10 mouse cellular contexts compared by ENCODE assay signal in the genomic region with DNA sequence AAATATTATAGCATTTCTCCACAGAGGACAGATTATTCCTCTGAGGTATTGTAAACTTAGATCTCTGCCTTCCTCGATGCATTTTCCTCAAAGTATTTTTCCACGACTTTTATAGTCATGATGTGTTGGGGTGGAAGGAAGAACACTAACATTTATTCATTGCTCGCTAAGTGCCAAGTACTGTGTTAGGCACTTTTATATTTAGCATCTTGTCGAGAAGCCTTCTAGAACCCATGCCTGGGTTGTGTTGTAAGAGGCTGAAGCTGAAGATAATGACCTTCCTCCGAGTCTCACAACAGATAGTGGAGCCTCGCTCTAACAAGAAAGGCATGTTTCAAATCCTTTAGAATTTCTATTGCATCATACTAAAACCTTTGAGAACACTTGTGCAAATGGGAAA.
"Had no signal": no experiment of that assay in that cellular context is flagged by ENCODE, and none has a peak within 500 bp of the region (broad histone marks: within the 10 kb centered on the region; RNA-seq: fewer than 3 reads in every experiment).

No protein-coding gene starts in this region.

- H3K4me1 ChIP-seq: limb, embryonic 13.5 days; midbrain, embryonic 13.5 days; neural tube, embryonic 12.5 days had no signal

- H3K27me3 ChIP-seq: limb, embryonic 13.5 days; midbrain, embryonic 13.5 days; neural tube, embryonic 12.5 days had no signal

- DNase-seq: kidney, postnatal 10 days; left cerebral cortex, postnatal 4 days; lung, adult 18-20 months; lung, postnatal 10 days; thymus, adult 2 months; thymus, postnatal 25 days had no signal

- H3K27ac ChIP-seq: limb, embryonic 13.5 days; liver, embryonic 14.5 days; midbrain, embryonic 13.5 days; neural tube, embryonic 12.5 days had no signal

- H3K9me3 ChIP-seq: limb, embryonic 13.5 days; midbrain, embryonic 13.5 days; neural tube, embryonic 12.5 days had no signal

- ATAC-seq: midbrain, embryonic 13.5 days had no signal

- H3K4me2 ChIP-seq: limb, embryonic 13.5 days; midbrain, embryonic 13.5 days; neural tube, embryonic 12.5 days had no signal

- H3K9ac ChIP-seq: limb, embryonic 13.5 days; liver, embryonic 14.5 days; midbrain, embryonic 13.5 days; neural tube, embryonic 12.5 days had no signal

- H3K36me3 ChIP-seq: limb, embryonic 13.5 days; midbrain, embryonic 13.5 days; neural tube, embryonic 12.5 days had no signal

- H3K4me3 ChIP-seq: limb, embryonic 13.5 days; midbrain, embryonic 13.5 days; neural tube, embryonic 12.5 days had no signal
